Mouse (Mus musculus) kidney, embryonic 14.5 days (tissue): ENCODE measurements around the gene Gli2. TPM values are rescaled to one million over a fixed set of nuclear protein-coding genes. Genes with fewer than 3 reads are reported as not detected.

Experiments used
- ATAC-seq: fragments of 200-750 bp; cut with Nextera tagmentation; 2 replicates; pipeline ENCODE4 v1.8.0; 2017; ENCODE audit warnings: moderate number of reproducible peaks, mild to moderate bottlenecking, moderate TSS enrichment, moderate library complexity; ENCODE audit not compliant: low FRiP score, low TSS enrichment
- H3K27ac ChIP-seq: fragments of 300-500 bp; sonication (generic); 2 replicates; pipeline ENCODE4 v1.5.1; 2014; ENCODE audit warnings: low read depth, mild to moderate bottlenecking, low read length, moderate library complexity, mixed read lengths
- H3K27me3 ChIP-seq: fragments of 300-500 bp; sonication (generic); 2 replicates; pipeline ENCODE4 v1.6.1; 2014; ENCODE audit warnings: mild to moderate bottlenecking, low read length; ENCODE audit not compliant: control insufficient read depth, insufficient read depth
- H3K36me3 ChIP-seq: fragments of 300-500 bp; sonication (generic); 2 replicates; pipeline ENCODE4 v1.6.1; 2014; ENCODE audit warnings: low read length, mixed read lengths; ENCODE audit not compliant: control insufficient read depth, insufficient read depth
- H3K4me1 ChIP-seq: fragments of 300-500 bp; sonication (generic); 2 replicates; pipeline ENCODE4 v1.6.1; 2014; ENCODE audit warnings: low read length, mixed read lengths; ENCODE audit not compliant: control insufficient read depth, insufficient read depth
- H3K4me2 ChIP-seq: fragments of 300-500 bp; sonication (generic); replicated peaks from 2 replicates; pipeline ENCODE4 v1.6.1; 2014; ENCODE audit warnings: low read depth, mild to moderate bottlenecking, low read length
- H3K4me3 ChIP-seq: fragments of 300-500 bp; sonication (generic); 2 replicates; pipeline ENCODE4 v1.5.1; 2014; ENCODE audit warnings: mild to moderate bottlenecking, low read length
- H3K9ac ChIP-seq: fragments of 300-500 bp; sonication (generic); 2 replicates; pipeline ENCODE4 v1.6.1; 2014; ENCODE audit warnings: low read depth, mild to moderate bottlenecking, low read length, moderate library complexity
- H3K9me3 ChIP-seq: fragments of 300-500 bp; sonication (generic); 2 replicates; pipeline ENCODE4 v1.6.1; 2016; ENCODE audit warnings: low read length; ENCODE audit not compliant: control insufficient read depth
- WGBS: fragments of 180-500 bp; shearing (Covaris S2); extraction: QIAGEN DNeasy Blood & Tissue Kit; methylation state at CpG from one replicate; pipeline ENCODE4 v1.1.7; 2014; 5-methylcytosine and 5-hydroxymethylcytosine counted together
- polyA plus RNA-seq: library from polyadenylated mRNA; unstranded; fragments of >200 nt; fragmentation: Nextera tagmentation; extraction: Ambion mirVana; gene quantifications from 2 replicates; pipeline ENCODE4 v1.2.1, GENCODE M21; 2014

Gene Gli2
- polyA plus RNA-seq, 1 experiment from 2014 or later = 10.3 TPM

- Histone ChIP-seq H3K27me3 (no peaks in the 10 kb centered on the region), H3K4me3 (no peak overlapping the region), H3K27ac (no peak overlapping the region), H3K9ac (no peak overlapping the region), H3K9me3 (no peaks in the 10 kb centered on the region), H3K4me2 (no peak overlapping the region), H3K4me1 (no peaks in the 10 kb centered on the region), H3K36me3 (peaks cover 17% of the 10 kb centered on the region)
- WGBS = 19% methylated on average over 9 of the region's 9 CpGs
- peak; percentile 58 for ATAC-seq
Observed at GRCm38 (mm10) chr1:118858101-118858500, 195.3 kb downstream of the Gli2 start.

- no peak overlapping the region for H3K4me3 ChIP-seq
Observed at GRCm38 (mm10) chr1:118830658-118831057, 222.8 kb downstream of the Gli2 start.

GRCm38 (mm10) chr1:118826614-118827013, 226.8 kb downstream of the Gli2 start:
- no peak overlapping the region for H3K27ac ChIP-seq
- no peak overlapping the region for H3K4me2 ChIP-seq
- ATAC-seq = no peak
- no peaks in the 10 kb centered on the region for H3K36me3 ChIP-seq
- H3K9ac ChIP-seq = no peak overlapping the region
- WGBS = 81% methylated on average over 11 of the region's 11 CpGs
- peaks cover 5% of the 10 kb centered on the region for H3K9me3 ChIP-seq
- H3K4me3 ChIP-seq = no peak overlapping the region
- peaks cover 9% of the 10 kb centered on the region; the same call in 1 of the 2 replicates for H3K4me1 ChIP-seq
- peaks cover 3% of the 10 kb centered on the region; the same call in 1 of the 2 replicates for H3K27me3 ChIP-seq

More at GRCm38 (mm10) chr1:118830658-118831057, 222.8 kb downstream of the Gli2 start:
- H3K9ac ChIP-seq = no peak overlapping the region
- H3K27me3 ChIP-seq = peaks cover 3% of the 10 kb centered on the region; the same call in 1 of the 2 replicates
- H3K4me1 ChIP-seq = peaks cover 4% of the 10 kb centered on the region; the same call in 1 of the 2 replicates
- H3K27ac ChIP-seq = no peak overlapping the region
- 73% methylated on average over 5 of the region's 5 CpGs for WGBS
- no peak for ATAC-seq
- peaks cover 14% of the 10 kb centered on the region; the same call in 1 of the 2 replicates for H3K36me3 ChIP-seq
- H3K9me3 ChIP-seq = no peaks in the 10 kb centered on the region
- no peak overlapping the region for H3K4me2 ChIP-seq

- peak overlapping the region; percentile 17; the same call in 1 of the 2 replicates for H3K4me3 ChIP-seq
- peaks cover 3% of the 10 kb centered on the region; the same call in 1 of the 2 replicates for H3K27me3 ChIP-seq
- no peak overlapping the region for H3K27ac ChIP-seq
- no peaks in the 10 kb centered on the region for H3K36me3 ChIP-seq
- peak; percentile 75 for ATAC-seq
- H3K4me1 ChIP-seq = peaks cover 9% of the 10 kb centered on the region; the same call in 1 of the 2 replicates
- H3K9ac ChIP-seq = peak overlapping the region; percentile 31; the same call in 1 of the 2 replicates
- peaks cover 5% of the 10 kb centered on the region for H3K9me3 ChIP-seq
- H3K4me2 ChIP-seq = peak overlapping the region; percentile 34
- WGBS = 15% methylated on average over 31 of the region's 31 CpGs
Observed at GRCm38 (mm10) chr1:118825467-118826219, 227.8 kb downstream of the Gli2 start.

GRCm38 (mm10) chr1:118825035-118825434, 228.4 kb downstream of the Gli2 start:
- H3K9me3 ChIP-seq = peaks cover 5% of the 10 kb centered on the region
- no peak overlapping the region for H3K27ac ChIP-seq
- ATAC-seq = peak; percentile 13; the same call in 1 of the 2 replicates
- H3K36me3 ChIP-seq = no peaks in the 10 kb centered on the region
- peak overlapping the region; percentile 34; the same call in 1 of the 2 replicates for H3K4me2 ChIP-seq
- 39% methylated on average over 3 of the region's 3 CpGs for WGBS
- H3K4me3 ChIP-seq = no peak overlapping the region
- peaks cover 9% of the 10 kb centered on the region; the same call in 1 of the 2 replicates for H3K4me1 ChIP-seq
- peaks cover 3% of the 10 kb centered on the region; the same call in 1 of the 2 replicates for H3K27me3 ChIP-seq
- 0 out of 2 replicates have a peak overlapping the region, but pooled peaks have one; percentile 31 for H3K9ac ChIP-seq

GRCm38 (mm10) chr1:118822258-118822657, 231.2 kb downstream of the Gli2 start:
- 97% methylated on average over 2 of the region's 2 CpGs for WGBS
- Histone ChIP-seq H3K4me3 (no peak overlapping the region), H3K36me3 (no peaks in the 10 kb centered on the region), H3K9ac (no peak overlapping the region), H3K9me3 (peaks cover 9% of the 10 kb centered on the region), H3K27me3 (peaks cover 3% of the 10 kb centered on the region; the same call in 1 of the 2 replicates), H3K27ac (no peak overlapping the region), H3K4me2 (no peak overlapping the region), H3K4me1 (peaks cover 9% of the 10 kb centered on the region; the same call in 1 of the 2 replicates)
- no peak for ATAC-seq

GRCm38 (mm10) chr1:118815015-118815414, 238.4 kb downstream of the Gli2 start:
- no peak for ATAC-seq
- no peaks in the 10 kb centered on the region for H3K27me3 ChIP-seq
- H3K9ac ChIP-seq = no peak overlapping the region
- WGBS = 88% methylated on average over 2 of the region's 2 CpGs
- H3K4me2 ChIP-seq = no peak overlapping the region
- no peaks in the 10 kb centered on the region for H3K4me1 ChIP-seq
- H3K9me3 ChIP-seq = peaks cover 4% of the 10 kb centered on the region; the same call in 1 of the 2 replicates
- no peaks in the 10 kb centered on the region for H3K36me3 ChIP-seq
- H3K27ac ChIP-seq = no peak overlapping the region
- H3K4me3 ChIP-seq = no peak overlapping the region

GRCm38 (mm10) chr1:118810336-118810735, 243.1 kb downstream of the Gli2 start:
- H3K36me3 ChIP-seq = no peaks in the 10 kb centered on the region
- no peak for ATAC-seq
- H3K27me3 ChIP-seq = no peaks in the 10 kb centered on the region
- H3K4me2 ChIP-seq = no peak overlapping the region
- 32% methylated on average over 4 of the region's 4 CpGs for WGBS
- no peak overlapping the region for H3K4me3 ChIP-seq
- H3K9ac ChIP-seq = no peak overlapping the region
- no peak overlapping the region for H3K27ac ChIP-seq
- no peaks in the 10 kb centered on the region for H3K9me3 ChIP-seq
- no peaks in the 10 kb centered on the region for H3K4me1 ChIP-seq

GRCm38 (mm10) chr1:118806727-118807126, 246.7 kb downstream of the Gli2 start:
- no peak overlapping the region for H3K4me3 ChIP-seq
- no peak overlapping the region for H3K27ac ChIP-seq
- H3K4me2 ChIP-seq = no peak overlapping the region
- no peak for ATAC-seq
- H3K9ac ChIP-seq = no peak overlapping the region
- H3K36me3 ChIP-seq = no peaks in the 10 kb centered on the region
- H3K4me1 ChIP-seq = no peaks in the 10 kb centered on the region
- no peaks in the 10 kb centered on the region for H3K27me3 ChIP-seq
- H3K9me3 ChIP-seq = no peaks in the 10 kb centered on the region
- 90% methylated on average over 3 of the region's 3 CpGs for WGBS
